Mouse (Mus musculus) intestine, embryonic 14.5 days (tissue): ENCODE data around the gene Cbln4. TPM values are rescaled to one million over a fixed set of nuclear protein-coding genes. Genes with fewer than 3 reads are reported as not detected.

ENCODE experiments used
- ATAC-seq: fragments of 200-750 bp; cut with Nextera tagmentation; replicated peaks from 2 replicates; pipeline ENCODE4 v1.8.0; 2017; ENCODE audit warnings: low read depth, moderate number of reproducible peaks, moderate TSS enrichment, moderate library complexity; ENCODE audit not compliant: low FRiP score, low TSS enrichment
- DNase-seq: peaks from one replicate; pipeline ENCODE4 v3.0.0-alpha.2; 2018; ENCODE audit warnings: low spot score
- H3K27ac ChIP-seq: fragments of 300-500 bp; sonication (generic); 2 replicates; pipeline ENCODE4 v1.5.1; 2014; ENCODE audit warnings: low read depth, mild to moderate bottlenecking, control low read depth
- H3K27me3 ChIP-seq: fragments of 300-500 bp; sonication (generic); replicated peaks from 2 replicates; pipeline ENCODE4 v1.6.1; 2014; ENCODE audit warnings: low read length, control low read depth; ENCODE audit not compliant: control insufficient read depth, insufficient read depth
- H3K36me3 ChIP-seq: fragments of 300-500 bp; sonication (generic); 2 replicates; pipeline ENCODE4 v1.6.1; 2014; ENCODE audit warnings: low read length, control low read depth; ENCODE audit not compliant: control insufficient read depth, insufficient read depth
- H3K4me1 ChIP-seq: fragments of 300-500 bp; sonication (generic); replicated peaks from 2 replicates; pipeline ENCODE4 v1.6.1; 2014; ENCODE audit warnings: low read length, control low read depth, mixed read lengths; ENCODE audit not compliant: control insufficient read depth, insufficient read depth
- H3K4me2 ChIP-seq: fragments of 300-500 bp; sonication (generic); 2 replicates; pipeline ENCODE4 v1.6.1; 2014; ENCODE audit warnings: low read length
- H3K4me3 ChIP-seq: fragments of 300-500 bp; sonication (generic); 2 replicates; pipeline ENCODE4 v1.5.1; 2014; ENCODE audit warnings: low read depth, low read length, control low read depth, mixed read lengths
- H3K9ac ChIP-seq: fragments of 300-500 bp; sonication (generic); 2 replicates; pipeline ENCODE4 v1.6.1; 2014; ENCODE audit warnings: mild to moderate bottlenecking, low read length
- H3K9me3 ChIP-seq: fragments of 300-500 bp; sonication (generic); 2 replicates; pipeline ENCODE4 v1.6.1; 2016; ENCODE audit warnings: low read length, control low read depth; ENCODE audit not compliant: control insufficient read depth
- WGBS: fragments of 180-500 bp; shearing (Covaris S2); extraction: QIAGEN DNeasy Blood & Tissue Kit; methylation state at CpG from one replicate; pipeline ENCODE4 v1.1.7; 2014; 5-methylcytosine and 5-hydroxymethylcytosine counted together
- polyA plus RNA-seq: library from polyadenylated mRNA; unstranded; fragments of >200 nt; fragmentation: Nextera tagmentation; extraction: Ambion mirVana; gene quantifications from 2 replicates; pipeline ENCODE4 v1.2.1, GENCODE M21; 2014

Cbln4 gene
- polyA plus RNA-seq, 1 experiment from 2014 or later: 0.05 TPM

DNA sequence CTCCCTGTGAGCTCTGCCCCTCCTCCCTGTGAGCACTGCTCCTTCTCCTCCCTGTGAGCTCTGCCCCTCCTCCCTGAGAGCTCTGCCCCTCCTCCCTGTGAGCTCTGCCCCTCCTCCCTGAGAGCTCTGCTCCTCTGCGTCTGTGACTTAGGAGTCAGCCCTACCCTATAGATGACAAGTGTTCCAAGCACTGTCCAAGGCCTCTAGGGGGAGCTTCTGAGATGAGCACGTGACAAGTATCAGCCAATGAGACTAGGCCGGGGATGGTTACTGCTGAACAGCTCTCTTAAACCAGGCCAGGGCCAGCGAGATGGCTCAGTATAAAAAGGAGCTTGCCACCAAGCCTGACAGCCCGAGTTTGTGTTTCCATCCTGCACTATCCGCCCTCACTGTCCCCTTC lies 48.4 kb downstream of the Cbln4 start:
- Histone ChIP-seq H3K27me3 (no peaks in the 10 kb centered on the region), H3K9ac (no peak overlapping the region), H3K27ac (no peak overlapping the region), H3K4me2 (no peak overlapping the region), H3K4me3 (no peak overlapping the region), H3K9me3 (no peaks in the 10 kb centered on the region), H3K36me3 (no peaks in the 10 kb centered on the region), H3K4me1 (peaks cover 22% of the 10 kb centered on the region)
- 67% methylated on average over 6 of the region's 6 CpGs for WGBS
- ATAC-seq: no peak
- DNase-seq: no peak

- no peak for ATAC-seq
- Histone ChIP-seq H3K9me3 (no peaks in the 10 kb centered on the region), H3K4me2 (no peak overlapping the region), H3K27me3 (no peaks in the 10 kb centered on the region), H3K27ac (no peak overlapping the region), H3K4me1 (peaks cover 19% of the 10 kb centered on the region), H3K9ac (no peak overlapping the region), H3K36me3 (no peaks in the 10 kb centered on the region), H3K4me3 (no peak overlapping the region)
- 71% methylated on average over 5 of the region's 5 CpGs for whole genome bisulfite sequencing
- no peak for DNase-seq
Measured at GRCm38 (mm10) chr2:171994240-171994639, 49.0 kb downstream of the Cbln4 start.

DNA sequence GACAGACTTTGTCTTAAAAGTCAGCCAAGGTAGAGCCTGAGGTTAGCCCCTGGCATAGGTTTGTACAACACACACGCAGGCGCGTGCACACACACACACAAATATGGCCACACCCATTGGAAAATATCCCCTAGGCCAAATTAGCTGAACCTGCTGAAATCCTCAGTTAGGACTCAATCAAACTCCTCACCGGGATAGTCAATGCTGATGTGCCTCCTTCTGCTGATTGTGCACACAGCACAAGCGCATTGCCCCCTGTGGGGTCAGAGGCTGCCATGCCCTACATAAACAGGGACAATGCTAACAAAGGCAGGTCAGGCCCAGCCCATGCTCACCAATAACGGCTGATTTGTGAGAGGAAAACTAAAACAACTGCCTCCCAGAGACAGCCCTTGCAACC lies 56.6 kb downstream of the Cbln4 start:
- Histone ChIP-seq H3K27ac (no peak overlapping the region), H3K4me1 (no peaks in the 10 kb centered on the region), H3K9me3 (no peaks in the 10 kb centered on the region), H3K27me3 (no peaks in the 10 kb centered on the region), H3K4me3 (no peak overlapping the region), H3K4me2 (no peak overlapping the region), H3K9ac (no peak overlapping the region), H3K36me3 (no peaks in the 10 kb centered on the region)
- no peak for ATAC-seq
- WGBS: 37% methylated on average over 6 of the region's 6 CpGs
- no peak for DNase-seq

Other genes starting within 250 kb of the Cbln4 start
- not detected in 2 replicates for gene Mc3r, start 205.0 kb upstream of the Cbln4 start, polyA plus RNA-seq